Mouse (Mus musculus) cortical plate, adult 2 months (tissue): ENCODE data around the gene Dcst2.

ENCODE experiments used
- CTCF ChIP-seq: fragments of 200-500 bp; IDR thresholded peaks from 2 replicates; pipeline ENCODE4 v1.5.1; 2011; ENCODE audit warnings: mild to moderate bottlenecking, control low read depth, low read length; ENCODE audit not compliant: insufficient read depth; ENCODE audit errors: extremely low read depth
- POLR2A ChIP-seq: fragments of 200-500 bp; IDR thresholded peaks from 2 replicates; pipeline ENCODE4 v1.6.1; 2011; ENCODE audit warnings: mild to moderate bottlenecking, low read length, control low read depth; ENCODE audit not compliant: insufficient read depth; ENCODE audit errors: extremely low read depth

DNA sequence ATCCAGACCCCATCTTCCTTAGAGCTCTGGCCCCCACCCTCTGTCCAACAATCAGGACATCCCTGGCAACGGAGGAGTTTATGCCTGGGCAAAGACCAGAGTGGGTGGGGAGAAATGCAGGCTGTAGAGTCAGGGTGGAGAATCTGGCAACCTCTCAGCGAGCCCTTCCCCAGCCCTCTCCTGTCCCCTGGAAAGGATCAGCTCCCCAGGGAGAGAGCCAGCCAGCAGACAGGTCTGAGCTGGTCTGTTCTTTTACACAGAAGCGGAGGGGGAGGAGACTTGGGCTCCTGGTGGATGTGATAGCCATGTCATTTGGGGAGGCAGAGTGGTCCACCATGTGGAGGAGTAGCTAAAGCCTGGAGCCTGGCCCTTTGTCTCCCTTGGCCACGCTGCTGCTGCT, 33.2 kb upstream of the Dcst2 start:
- TF ChIP-seq CTCF (no peak), POLR2A (no peak)
